Mouse (Mus musculus) hindbrain, embryonic 13.5 days (tissue): ENCODE measurements around the gene Tmem218. TPM values are rescaled to one million over a fixed set of nuclear protein-coding genes. Genes with fewer than 3 reads are reported as not detected.

Experiments used
- polyA plus RNA-seq: library from polyadenylated mRNA; unstranded; fragments of >200 nt; fragmentation: Nextera tagmentation; extraction: Ambion mirVana; gene quantifications from 2 replicates; pipeline ENCODE4 v1.2.1, GENCODE M21; 2015

Tmem218 gene
- polyA plus RNA-seq, 1 experiment from 2014 or later, result 11.1 TPM

Other genes starting within 250 kb of the Tmem218 start
- 39.5 and 44.7 TPM in 2 replicates for gene Pknox2, start 60.8 kb upstream of the Tmem218 start, polyA plus RNA-seq
- gene Slc37a2, start 47.5 kb downstream of the Tmem218 start, polyA plus RNA-seq, result 1.0 and 1.7 TPM in 2 replicates
- 8.0 TPM in 2 replicates for gene Ccdc15, start 140.2 kb downstream of the Tmem218 start, polyA plus RNA-seq
- gene Hepacam, start 159.1 kb downstream of the Tmem218 start, polyA plus RNA-seq, result 5.4 and 7.4 TPM in 2 replicates
- gene Robo4, start 193.7 kb downstream of the Tmem218 start, polyA plus RNA-seq, result 5.7 and 6.5 TPM in 2 replicates
- gene Robo3, start 225.0 kb downstream of the Tmem218 start, polyA plus RNA-seq, result 64.6 and 91.3 TPM in 2 replicates